Mouse (Mus musculus) myocyte (in vitro differentiated cells): ENCODE results near the gene Gcdh.

Experiments
- MAX ChIP-seq: IDR thresholded peaks from one replicate; pipeline ENCODE4 v1.6.1; 2011; ENCODE audit warnings: low read depth, mild to moderate bottlenecking, control low read depth
- POLR2A ChIP-seq: IDR thresholded peaks from one replicate; pipeline ENCODE4 v1.6.1; 2011; ENCODE audit warnings: low read depth, mild to moderate bottlenecking, control low read depth, moderate library complexity; ENCODE audit not compliant: insufficient read length
- POLR2AphosphoS2 ChIP-seq: IDR thresholded peaks from one replicate; pipeline ENCODE4 v1.6.1; 2011; ENCODE audit warnings: low read depth, control low read depth; ENCODE audit not compliant: insufficient read length
- TCF12 ChIP-seq: IDR thresholded peaks from one replicate; pipeline ENCODE4 v1.6.1; 2011; ENCODE audit warnings: mild to moderate bottlenecking, control low read depth; ENCODE audit not compliant: poor library complexity, insufficient read depth, severe bottlenecking
- TCF3 ChIP-seq: IDR thresholded peaks from one replicate; pipeline ENCODE4 v1.6.1; 2011; ENCODE audit warnings: low read depth, control low read depth; ENCODE audit not compliant: insufficient read length
- USF1 ChIP-seq: IDR thresholded peaks from one replicate; pipeline ENCODE4 v1.6.1; 2011; ENCODE audit warnings: low read depth, mild to moderate bottlenecking, control low read depth, moderate library complexity

DNA sequence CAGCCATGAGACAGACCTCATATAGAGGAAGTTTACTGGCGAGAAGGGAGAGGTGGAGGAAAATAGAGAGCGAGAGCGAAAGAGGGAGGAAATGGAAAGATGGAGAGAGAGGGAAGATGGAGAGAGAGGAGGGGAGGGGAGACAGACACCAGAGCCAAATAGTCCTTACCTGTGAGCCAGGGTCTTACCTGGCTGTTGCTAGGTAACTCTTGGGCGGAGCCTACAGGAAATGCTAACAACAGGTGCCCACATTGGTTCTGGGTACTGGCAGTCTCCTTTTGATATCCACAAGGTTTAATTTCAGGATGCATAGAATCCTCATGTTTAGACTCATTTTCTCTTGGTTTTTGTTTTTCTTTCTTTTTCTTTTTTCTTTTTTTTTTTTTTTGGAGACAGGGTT, 20.7 kb downstream of the Gcdh start:
- TF ChIP-seq MAX (no peak), POLR2A (no peak), POLR2AphosphoS2 (no peak), USF1 (no peak), TCF12 (no peak), TCF3 (no peak)
